Mouse (Mus musculus) layer of hippocampus, postnatal 10 days (tissue): ENCODE measurements around the gene Il31ra. TPM values are rescaled to one million over a fixed set of nuclear protein-coding genes. Genes with fewer than 3 reads are reported as not detected.

Experiments
- total RNA-seq, 2 experiments: library from RNA; stranded (reverse); gene quantifications; 2 replicates each; pipeline ENCODE4 v1.2.3; 2021

Gene Il31ra
- total RNA-seq, 2 experiments from 2014 or later: 0.25 to 0.47 TPM

Other genes with a start within 250 kb of the Il31ra start
- 10 to 100 TPM; 80.5 to 92.4 TPM for gene Il6st, start 130.3 kb downstream of the Il31ra start, total RNA-seq
- 1 to 10 TPM in 1 of 2 experiments, under 1 TPM in 1; 0.71 to 1.0 TPM for gene Ddx4, start 58.1 kb upstream of the Il31ra start, total RNA-seq
- gene Slc38a9, start 66.4 kb upstream of the Il31ra start, total RNA-seq: 10 to 100 TPM; 16.1 to 18.5 TPM
- 10 to 100 TPM; 35.2 to 35.5 TPM for gene Plpp1, start 206.4 kb upstream of the Il31ra start, total RNA-seq